Mouse (Mus musculus) E14TG2a.4 (cell line): ENCODE measurements around the gene Cmbl.

ENCODE experiments used
- H3K27me3 ChIP-seq: 2 replicates; pipeline ENCODE4 v1.6.1; 2014; ENCODE audit warnings: low read length, control low read depth; ENCODE audit not compliant: insufficient read depth
- H3K36me3 ChIP-seq: 2 replicates; pipeline ENCODE4 v1.6.1; 2014; ENCODE audit warnings: low read length, control low read depth; ENCODE audit not compliant: insufficient read depth
- H3K4me1 ChIP-seq: replicated peaks from 2 replicates; pipeline ENCODE4 v1.6.1; 2014; ENCODE audit warnings: low read depth, low read length, control low read depth
- H3K4me3 ChIP-seq: replicated peaks from 2 replicates; pipeline ENCODE4 v1.5.1; 2014; ENCODE audit warnings: mild to moderate bottlenecking, low read length
- H3K9me3 ChIP-seq: 2 replicates; pipeline ENCODE4 v1.6.1; 2014; ENCODE audit warnings: low read length, control low read depth
- CTCF ChIP-seq: conservative IDR thresholded peaks from 2 replicates; pipeline ENCODE4 v1.5.1; 2014; ENCODE audit warnings: low read length
- NANOG ChIP-seq: IDR thresholded peaks from 2 replicates; pipeline ENCODE4 v1.6.1; 2014; ENCODE audit warnings: borderline replicate concordance, low read length, mixed read lengths
- POU5F1 ChIP-seq: IDR thresholded peaks from 2 replicates; pipeline ENCODE4 v1.6.1; 2014; ENCODE audit warnings: low read length, borderline replicate concordance

Gene Cmbl

DNA sequence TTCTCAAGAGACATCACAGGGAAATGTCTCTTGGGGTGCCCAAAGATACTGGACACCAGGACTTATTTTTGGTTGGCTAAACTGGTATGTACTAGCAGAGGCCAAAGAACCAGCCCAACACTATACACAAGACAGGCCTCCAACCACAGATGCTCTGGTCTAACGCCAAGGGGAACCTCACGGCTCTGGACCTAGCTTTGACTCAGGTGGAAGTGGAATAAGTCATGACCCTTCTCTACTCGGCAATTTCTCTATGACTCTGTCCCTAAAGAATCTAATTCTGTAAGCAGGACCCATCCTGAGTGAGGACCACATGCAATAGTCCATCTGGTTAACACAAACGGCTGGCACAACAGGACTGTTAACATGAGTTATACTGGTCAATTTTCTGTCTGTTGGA is 34.6 kb downstream of the Cmbl start:
- Histone ChIP-seq H3K9me3 (no peaks in the 10 kb centered on the region), H3K27me3 (no peaks in the 10 kb centered on the region), H3K4me3 (peak overlapping the region; percentile 99), H3K4me1 (peaks cover 60% of the 10 kb centered on the region), H3K36me3 (peaks cover 53% of the 10 kb centered on the region)
- no peak for TF ChIP-seq POU5F1
- TF ChIP-seq NANOG, result no peak

DNA sequence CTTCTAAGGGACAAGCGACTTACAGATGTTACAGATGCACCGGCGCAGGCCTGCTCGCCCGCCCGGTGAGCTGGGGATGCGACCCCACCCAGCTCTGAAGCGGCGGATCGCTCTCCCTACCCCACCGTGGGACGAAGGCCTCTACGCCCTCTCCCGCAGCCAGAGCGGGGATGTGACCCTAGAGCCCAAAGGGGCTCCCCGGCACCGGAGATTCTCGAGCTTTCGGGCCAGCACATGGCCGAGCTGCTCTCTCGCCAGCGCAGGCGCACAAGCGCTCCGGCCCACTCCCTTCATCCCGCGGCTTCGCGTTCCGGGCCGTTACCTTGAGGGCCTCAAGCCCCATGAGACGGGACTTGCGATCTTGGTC is 36.1 kb downstream of the Cmbl start:
- H3K4me3 ChIP-seq, result peak overlapping the region; percentile 99
- no peak for TF ChIP-seq NANOG
- no peak for TF ChIP-seq CTCF
- TF ChIP-seq POU5F1, result no peak
- peaks cover 51% of the 10 kb centered on the region for H3K4me1 ChIP-seq
- no peaks in the 10 kb centered on the region for H3K27me3 ChIP-seq
- H3K9me3 ChIP-seq, result no peaks in the 10 kb centered on the region
- H3K36me3 ChIP-seq, result peaks cover 39% of the 10 kb centered on the region

DNA sequence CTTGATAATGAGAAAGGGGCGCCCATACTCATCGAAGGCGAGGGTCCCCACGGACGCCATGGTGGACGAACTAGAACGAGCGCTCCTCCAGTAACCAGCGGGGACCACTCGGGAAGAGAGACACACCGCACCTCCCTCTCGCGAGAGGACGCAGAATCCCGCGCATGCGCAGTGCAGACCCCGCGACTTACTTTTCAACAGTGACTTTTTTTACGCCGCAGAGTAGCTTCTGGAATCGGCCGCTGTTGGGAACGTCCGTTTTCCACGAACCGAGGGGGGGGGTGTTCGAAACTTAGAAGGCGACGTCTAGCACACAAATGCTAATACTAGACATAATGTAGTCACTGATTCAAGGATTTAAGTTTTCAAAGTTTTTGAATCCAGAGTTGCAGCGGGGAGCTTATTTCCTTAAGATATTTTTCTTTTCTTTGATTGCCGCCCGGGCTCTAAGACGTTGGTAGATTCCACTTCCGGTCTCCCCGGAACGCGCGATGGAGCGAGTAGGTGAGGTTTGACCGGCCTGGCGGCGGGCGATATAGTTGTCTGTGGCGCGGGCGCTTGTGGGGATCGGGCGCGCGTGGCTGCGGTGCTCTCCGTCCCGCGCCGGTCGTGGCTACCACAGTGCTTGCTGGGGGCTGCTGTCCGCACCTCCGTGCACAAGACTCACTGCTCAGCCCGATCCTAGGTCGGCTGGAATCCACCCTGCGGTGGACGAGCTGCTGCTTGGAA is 36.6 kb downstream of the Cmbl start, which contains the start of the genes Cct5 and Fam173b:
TSS of gene Cct5 (minus strand) at position 159 of the 729 bp plus-strand sequence.
TSS of gene Fam173b (plus strand) at position 207 of the 729 bp plus-strand sequence.
- Histone ChIP-seq H3K4me1 (peaks cover 46% of the 10 kb centered on the region), H3K9me3 (no peaks in the 10 kb centered on the region), H3K36me3 (peaks cover 33% of the 10 kb centered on the region), H3K27me3 (no peaks in the 10 kb centered on the region), H3K4me3 (peak within 1 kb of the TSS; percentile 99)
- no peak for TF ChIP-seq CTCF
- no peak for TF ChIP-seq NANOG
- no peak for TF ChIP-seq POU5F1

DNA sequence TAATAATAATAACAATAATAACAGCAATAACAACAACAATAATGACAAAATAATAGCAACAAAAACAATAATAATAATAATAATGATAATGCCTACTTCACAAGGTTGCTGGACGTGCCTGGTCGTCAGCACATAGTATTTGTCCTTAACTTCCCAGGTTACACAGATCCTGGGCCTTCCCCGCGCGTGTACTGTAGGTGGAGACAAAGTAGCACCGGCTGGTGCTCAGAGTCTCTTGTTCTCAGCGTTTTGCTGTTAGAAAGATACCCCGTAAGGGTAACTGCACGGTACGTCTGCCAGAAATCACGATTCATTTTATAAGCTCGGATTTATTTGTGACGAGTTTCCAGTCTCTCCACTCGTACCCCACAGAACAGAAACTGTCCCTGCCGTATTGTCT is 37.2 kb downstream of the Cmbl start:
- TF ChIP-seq NANOG (no peak), CTCF (no peak), POU5F1 (no peak)
- H3K4me3 ChIP-seq, result peak overlapping the region; percentile 99
- H3K9me3 ChIP-seq, result no peaks in the 10 kb centered on the region

DNA sequence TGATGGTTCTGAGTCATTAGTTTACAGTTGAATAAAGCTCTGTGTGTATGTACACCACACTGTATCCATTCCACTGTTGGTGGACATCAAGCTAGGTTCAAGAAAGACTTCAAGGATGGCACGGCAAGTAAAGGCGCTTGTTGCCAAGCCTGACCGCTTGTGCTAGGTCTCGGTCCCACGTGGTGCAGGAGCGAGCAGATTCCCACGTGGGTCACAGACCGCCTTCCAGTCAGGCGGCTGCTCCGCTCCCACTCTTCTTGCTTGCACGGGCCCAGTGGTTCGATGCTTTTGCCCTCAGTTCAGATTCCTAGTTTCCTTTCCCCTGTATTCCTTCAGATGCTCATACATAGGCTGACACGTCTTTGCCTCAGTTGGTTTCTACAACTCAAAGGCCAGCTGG is 37.9 kb downstream of the Cmbl start:
- no peaks in the 10 kb centered on the region for H3K9me3 ChIP-seq
- H3K4me3 ChIP-seq, result peak overlapping the region; percentile 99
- H3K36me3 ChIP-seq, result peaks cover 20% of the 10 kb centered on the region
- no peak for TF ChIP-seq NANOG
- TF ChIP-seq CTCF, result no peak
- TF ChIP-seq POU5F1, result no peak
- H3K4me1 ChIP-seq, result peaks cover 39% of the 10 kb centered on the region
- no peaks in the 10 kb centered on the region for H3K27me3 ChIP-seq

More for the DNA sequence above, 37.2 kb downstream of the Cmbl start:
- Histone ChIP-seq H3K36me3 (peaks cover 27% of the 10 kb centered on the region), H3K27me3 (no peaks in the 10 kb centered on the region), H3K4me1 (peaks cover 42% of the 10 kb centered on the region)

DNA sequence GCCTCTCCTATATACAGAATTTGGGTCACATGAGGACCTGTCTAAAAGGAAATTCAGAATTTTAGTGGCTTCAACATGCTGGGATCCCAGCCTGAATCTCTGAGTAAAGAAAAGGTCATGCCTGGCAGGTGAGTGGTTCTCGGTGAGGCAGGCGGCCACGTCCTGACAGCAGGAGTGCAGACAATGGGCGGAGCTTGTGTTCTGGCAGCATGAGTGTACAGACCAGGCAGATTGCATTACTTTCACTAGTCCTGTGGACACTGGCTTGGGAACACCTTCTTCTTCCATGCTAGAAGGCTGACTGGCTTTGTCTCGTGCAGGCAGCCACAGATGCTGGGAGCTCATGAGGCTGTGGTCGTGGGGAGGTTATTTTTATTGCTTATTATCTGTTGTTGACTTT is 41.6 kb downstream of the Cmbl start:
- TF ChIP-seq NANOG, result no peak
- no peak for TF ChIP-seq CTCF
- TF ChIP-seq POU5F1, result no peak
- no peak overlapping the region for H3K4me3 ChIP-seq
- no peaks in the 10 kb centered on the region for H3K27me3 ChIP-seq
- H3K9me3 ChIP-seq, result no peaks in the 10 kb centered on the region
- 0 out of 2 replicates have a peak, but pooled peaks cover 3% of the 10 kb centered on the region for H3K36me3 ChIP-seq
- peaks cover 24% of the 10 kb centered on the region for H3K4me1 ChIP-seq

DNA sequence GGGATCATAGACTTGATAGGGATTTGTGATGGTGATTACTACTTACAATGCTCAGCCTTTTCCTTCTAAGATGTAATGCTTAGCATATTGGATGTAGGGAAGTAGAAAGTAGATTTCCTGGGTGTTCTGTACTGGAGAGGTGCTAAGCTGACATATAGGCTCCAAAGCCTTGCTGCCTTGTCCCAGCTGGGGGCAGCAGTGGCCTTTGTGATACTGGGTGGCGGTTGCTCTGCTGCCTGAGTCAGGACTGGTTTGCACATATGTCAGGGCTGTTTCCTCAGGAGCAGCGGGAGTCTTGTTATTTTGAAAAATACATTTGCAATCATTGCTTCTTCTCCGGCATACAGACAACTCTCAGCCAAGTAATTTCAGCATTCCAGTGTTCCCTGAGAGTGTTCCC is 45.8 kb downstream of the Cmbl start:
- TF ChIP-seq NANOG, result no peak
- TF ChIP-seq CTCF, result peak; percentile 23; the same call in 1 of the 2 replicates
- no peak for TF ChIP-seq POU5F1
- H3K4me3 ChIP-seq, result no peak overlapping the region

DNA sequence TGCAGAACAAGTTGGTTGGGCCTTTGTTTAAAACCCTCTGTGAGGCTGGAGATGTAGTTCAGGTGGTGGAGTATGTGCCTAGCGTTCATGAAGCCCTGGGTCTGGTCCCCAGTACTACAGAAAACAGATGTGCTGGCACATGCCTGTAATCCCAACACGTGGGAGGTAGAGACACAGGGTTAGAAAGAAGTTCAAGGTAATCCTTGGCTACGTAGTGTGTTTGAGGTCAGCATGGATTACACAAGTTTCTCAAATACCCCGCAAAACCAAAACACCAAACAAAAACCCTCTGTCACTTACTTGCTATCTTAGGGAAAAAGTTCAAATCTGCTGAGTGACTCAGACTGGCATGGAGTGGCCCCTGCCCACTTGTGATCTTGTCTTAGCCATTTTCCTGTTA is 46.8 kb downstream of the Cmbl start:
- TF ChIP-seq POU5F1 (no peak), CTCF (no peak), NANOG (no peak)
- no peak overlapping the region for H3K4me3 ChIP-seq

More for the DNA sequence above, 45.8 kb downstream of the Cmbl start:
- peaks cover 22% of the 10 kb centered on the region for H3K4me1 ChIP-seq
- H3K36me3 ChIP-seq, result 0 out of 2 replicates have a peak, but pooled peaks cover 3% of the 10 kb centered on the region
- no peaks in the 10 kb centered on the region for H3K27me3 ChIP-seq
- no peaks in the 10 kb centered on the region for H3K9me3 ChIP-seq

DNA sequence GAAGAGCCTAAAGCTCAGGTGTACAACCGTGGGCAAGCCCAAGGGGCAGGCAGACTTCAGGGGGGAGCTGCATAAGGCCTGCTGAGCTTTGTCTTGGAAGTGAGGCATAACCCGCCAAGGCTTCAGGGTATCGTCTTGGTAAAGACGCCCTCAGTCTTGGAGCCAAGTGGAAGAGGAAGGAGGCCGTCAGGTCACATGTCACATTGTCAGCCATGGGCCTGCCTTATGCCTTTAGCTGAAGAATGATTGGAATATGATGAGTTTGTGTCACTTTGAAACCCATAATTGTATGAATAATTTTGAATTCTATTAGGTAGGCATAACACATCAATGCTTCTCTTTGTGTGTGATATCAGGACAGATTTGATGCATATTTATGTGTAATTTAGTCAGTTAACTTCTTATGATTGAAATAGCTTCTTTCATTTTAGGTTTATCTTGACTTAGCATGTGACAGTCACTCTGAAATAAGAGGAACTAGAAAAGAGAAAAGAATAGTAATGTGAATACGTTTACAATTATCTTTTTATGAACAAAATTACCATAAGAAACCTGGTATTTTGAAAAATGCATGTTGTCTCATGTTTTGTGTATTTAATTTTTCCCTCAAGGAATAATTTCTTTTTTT is 48.8 kb downstream of the Cmbl start:
- H3K4me1 ChIP-seq, result peaks cover 16% of the 10 kb centered on the region
- no peaks in the 10 kb centered on the region for H3K27me3 ChIP-seq
- H3K36me3 ChIP-seq, result 0 out of 2 replicates have a peak, but pooled peaks cover 3% of the 10 kb centered on the region
- no peaks in the 10 kb centered on the region for H3K9me3 ChIP-seq
- H3K4me3 ChIP-seq, result no peak overlapping the region
- TF ChIP-seq NANOG, result no peak
- no peak for TF ChIP-seq POU5F1
- no peak for TF ChIP-seq CTCF

More for the DNA sequence above, 46.8 kb downstream of the Cmbl start:
- H3K36me3 ChIP-seq, result 0 out of 2 replicates have a peak, but pooled peaks cover 3% of the 10 kb centered on the region
- H3K4me1 ChIP-seq, result peaks cover 22% of the 10 kb centered on the region
- no peaks in the 10 kb centered on the region for H3K9me3 ChIP-seq
- no peaks in the 10 kb centered on the region for H3K27me3 ChIP-seq
